Mouse (Mus musculus) layer of hippocampus, adult 8-10 months (tissue): ENCODE measurements around the gene Dchs1. TPM values are rescaled to one million over a fixed set of nuclear protein-coding genes. Genes with fewer than 3 reads are reported as not detected.

Experiments used
- DNase-seq, 2 experiments: peaks; one replicate each; pipeline ENCODE4 v3.0.0; 2022; ENCODE audit warnings: low spot score in 2 of 2
- total RNA-seq, 4 experiments: library from RNA; stranded (reverse); gene quantifications; 2 replicates each; pipeline ENCODE4 v1.2.4; 2022

The Dchs1 gene
- total RNA-seq, 4 experiments from 2014 or later = 11.6 to 13.1 (median 12.1) TPM

- DNase-seq = no peak
Observed at GRCm38 (mm10) chr7:105784556-105784955, 2.9 kb downstream of the Dchs1 start.

DNA sequence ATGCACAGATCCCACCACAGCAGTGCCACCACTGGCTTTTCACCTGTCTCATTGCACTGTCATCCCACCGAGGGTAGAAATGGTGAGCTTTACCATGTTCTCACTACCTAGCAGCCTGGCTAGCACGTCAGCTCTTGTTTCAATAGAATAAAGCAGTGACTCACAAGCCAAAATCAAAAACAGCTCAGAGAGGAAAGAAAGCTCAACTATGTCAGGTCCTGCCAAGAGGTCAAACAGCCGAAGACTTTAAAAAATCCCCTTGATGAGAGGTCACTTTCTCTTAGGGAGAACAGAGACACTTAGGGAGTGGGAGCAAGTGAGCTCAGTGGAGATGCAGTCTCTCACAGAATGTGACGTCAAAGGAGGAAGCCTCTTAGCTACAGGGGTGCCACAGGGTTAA is 3.6 kb downstream of the Dchs1 start:
- no peak for DNase-seq

- no peak for DNase-seq
Observed at GRCm38 (mm10) chr7:105778553-105779265, 8.7 kb downstream of the Dchs1 start.

DNA sequence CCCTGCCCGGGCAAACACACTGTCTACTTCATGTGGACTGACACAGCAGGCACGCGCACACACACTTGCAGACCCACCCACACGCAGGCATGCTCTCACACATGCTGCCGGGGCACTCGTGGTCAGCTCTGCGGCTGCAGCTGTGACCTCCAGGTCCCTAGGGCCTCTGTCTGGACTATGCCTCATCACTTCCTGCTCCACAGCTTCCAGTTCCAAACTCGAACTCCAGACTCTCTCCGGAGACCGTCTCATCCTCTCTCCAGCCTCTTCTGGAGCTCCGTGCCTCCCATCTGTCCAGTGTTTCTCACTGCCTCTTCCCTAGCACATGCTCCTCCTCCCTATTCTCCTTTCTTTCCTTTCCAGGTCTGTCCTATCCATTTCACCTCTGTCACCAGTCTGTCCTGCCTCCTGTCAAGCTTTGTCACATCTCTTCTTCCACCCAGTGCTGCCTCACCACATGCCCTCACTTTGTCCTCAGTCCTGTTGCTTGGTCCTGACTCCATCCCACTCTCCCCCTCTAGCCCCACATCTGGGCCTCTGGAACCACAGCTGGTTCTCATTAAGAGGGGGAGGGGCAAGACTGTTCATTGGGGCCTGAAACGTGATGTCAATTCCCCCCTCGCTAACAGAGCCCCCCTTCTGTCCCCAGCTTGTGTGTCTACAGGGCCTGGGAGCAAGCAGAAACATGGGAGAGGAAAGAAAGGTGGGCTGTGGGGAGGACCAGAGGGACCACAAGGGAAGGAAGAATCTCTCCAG is 9.5 kb downstream of the Dchs1 start:
- no peak for DNase-seq

GRCm38 (mm10) chr7:105777316-105777715 is 10.1 kb downstream of the Dchs1 start:
- DNase-seq = no peak

GRCm38 (mm10) chr7:105776026-105776425 is 11.4 kb downstream of the Dchs1 start:
- no peak for DNase-seq

DNA sequence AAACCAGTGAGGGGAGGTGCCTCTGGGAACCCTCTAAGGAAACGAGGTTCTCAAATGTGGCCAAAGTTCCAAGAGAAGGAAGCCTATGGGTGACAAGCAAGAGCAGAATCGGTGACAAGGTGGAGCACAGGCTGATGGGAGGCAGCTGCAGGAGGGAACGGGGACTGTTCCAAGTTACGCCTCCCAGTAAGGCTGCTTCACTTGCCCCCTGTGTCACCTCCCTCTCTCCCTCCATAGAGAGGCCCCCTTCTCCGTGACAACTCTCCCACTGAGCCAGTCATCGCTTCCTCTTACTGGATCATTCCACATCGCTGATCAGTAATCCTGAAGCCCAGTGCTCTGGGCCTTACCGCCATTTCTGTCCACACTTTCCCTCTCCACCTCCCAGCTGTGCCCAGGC is 12.8 kb downstream of the Dchs1 start:
- no peak for DNase-seq

GRCm38 (mm10) chr7:105773041-105773440 is 14.4 kb downstream of the Dchs1 start:
- no peak for DNase-seq

DNA sequence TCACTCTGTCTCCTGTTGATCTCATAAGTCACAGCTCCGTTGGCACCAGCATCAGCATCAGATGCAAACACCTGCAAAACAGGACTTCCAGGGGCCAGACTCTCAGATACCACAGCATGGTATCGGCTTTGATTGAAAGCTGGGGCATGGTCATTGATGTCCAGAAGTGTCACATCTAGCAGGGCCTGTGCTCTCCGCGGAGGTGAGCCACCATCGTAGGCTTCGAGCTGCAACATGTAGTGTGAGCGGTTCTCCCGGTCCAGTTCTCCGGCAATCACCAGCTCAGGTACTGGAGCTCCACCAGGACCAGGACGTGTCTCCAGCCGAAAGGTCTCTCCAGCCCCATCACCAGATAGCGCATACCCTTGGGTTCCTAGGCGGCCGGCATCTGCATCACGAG is 15.1 kb downstream of the Dchs1 start:
- no peak for DNase-seq

DNA sequence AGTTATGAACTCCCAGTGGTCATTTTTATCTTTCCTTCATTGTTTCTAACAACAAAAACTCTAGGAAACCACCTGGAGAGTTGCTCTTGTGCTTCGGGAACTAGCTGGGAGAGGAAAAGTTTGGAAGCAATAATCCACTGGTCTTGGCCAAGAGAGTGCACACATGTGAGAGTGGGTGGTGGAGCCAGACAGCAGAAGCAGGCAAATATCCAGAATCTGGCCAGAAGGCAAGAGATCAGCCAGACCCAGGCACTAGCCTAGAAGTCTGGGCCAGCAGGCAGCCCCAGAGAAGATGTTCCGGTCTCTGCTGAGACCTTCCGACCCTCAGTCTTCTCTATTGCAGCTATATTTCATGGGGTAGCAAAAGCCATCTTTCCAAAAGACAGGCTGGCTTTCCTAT is 17.5 kb downstream of the Dchs1 start:
- no peak for DNase-seq

DNA sequence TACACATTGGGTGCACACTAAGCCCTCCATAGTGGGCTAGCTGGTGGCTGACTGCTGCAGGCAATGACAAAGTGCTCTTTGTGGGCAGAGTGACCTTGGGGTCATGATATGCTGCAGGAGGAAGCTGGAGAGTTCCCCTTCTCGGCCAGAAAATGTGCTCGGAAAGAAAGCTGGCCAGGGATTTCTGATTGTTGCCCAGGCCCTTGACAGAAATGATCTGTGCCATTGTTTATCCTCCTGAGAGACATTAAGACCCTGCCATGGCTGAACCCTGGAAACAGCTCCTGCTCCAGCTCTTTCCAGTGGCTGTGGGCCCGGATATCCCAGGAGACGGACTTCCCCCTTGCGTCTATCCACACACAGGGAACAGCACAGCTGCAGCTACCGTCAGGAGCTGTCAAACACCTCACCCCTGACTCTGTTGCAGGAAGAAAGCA is 19.7 kb downstream of the Dchs1 start:
- no peak for DNase-seq

DNA sequence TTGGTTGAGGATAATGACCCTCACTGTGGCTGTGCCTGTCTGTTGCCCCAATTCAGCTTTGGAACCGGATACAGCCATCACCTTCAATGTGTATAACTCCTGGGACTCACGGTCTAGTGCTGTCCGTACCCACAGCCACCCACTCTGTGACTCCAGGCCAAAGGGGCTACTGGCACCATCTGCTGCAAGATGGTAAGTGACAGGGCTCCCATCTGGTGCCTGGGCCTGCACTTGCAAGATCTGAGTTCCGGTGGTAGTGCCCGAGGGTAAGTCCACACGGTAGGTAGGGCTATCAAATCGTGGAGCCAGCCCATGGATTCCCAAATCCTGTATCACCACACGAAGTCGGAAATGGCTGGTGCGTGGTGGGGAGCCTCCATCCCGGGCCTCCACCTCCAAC is 23.1 kb downstream of the Dchs1 start:
- DNase-seq = no peak

DNA sequence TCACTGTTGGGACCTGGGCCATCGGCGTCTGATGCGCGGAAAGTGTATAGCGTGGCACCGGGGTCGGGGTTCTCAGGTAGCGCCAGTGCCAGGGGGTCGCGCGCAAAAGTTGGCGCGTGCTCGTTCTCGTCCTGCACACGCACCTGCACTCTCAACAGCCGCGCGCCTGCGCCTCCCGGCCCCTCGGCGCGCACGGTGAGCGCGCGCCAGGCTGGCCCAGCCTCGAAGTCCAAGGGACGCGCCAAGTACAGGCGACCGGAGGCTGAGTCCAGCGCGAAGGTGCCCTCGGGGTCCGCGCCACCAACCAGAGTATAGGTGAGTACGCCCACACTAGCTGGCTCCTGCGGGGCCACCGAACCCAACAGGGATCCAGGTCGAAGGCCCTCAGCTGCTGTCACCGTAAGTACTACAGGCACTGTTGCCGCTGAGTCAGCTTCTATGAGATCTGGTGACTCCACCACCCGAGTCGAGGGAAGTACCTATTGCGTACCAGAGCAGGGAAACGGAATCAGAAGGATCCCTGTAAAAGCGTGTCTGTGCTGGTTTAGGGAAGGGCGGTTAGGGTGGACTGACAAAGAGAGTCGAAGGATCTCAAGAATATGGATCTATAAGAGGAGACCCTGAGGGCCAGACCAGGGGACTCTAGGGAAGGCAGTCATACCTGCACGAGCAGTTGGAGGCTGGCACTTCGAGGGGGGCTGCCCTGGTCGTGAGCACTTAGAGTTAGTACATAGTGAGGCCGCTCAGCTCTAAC is 24.8 kb downstream of the Dchs1 start:
- no peak for DNase-seq

DNA sequence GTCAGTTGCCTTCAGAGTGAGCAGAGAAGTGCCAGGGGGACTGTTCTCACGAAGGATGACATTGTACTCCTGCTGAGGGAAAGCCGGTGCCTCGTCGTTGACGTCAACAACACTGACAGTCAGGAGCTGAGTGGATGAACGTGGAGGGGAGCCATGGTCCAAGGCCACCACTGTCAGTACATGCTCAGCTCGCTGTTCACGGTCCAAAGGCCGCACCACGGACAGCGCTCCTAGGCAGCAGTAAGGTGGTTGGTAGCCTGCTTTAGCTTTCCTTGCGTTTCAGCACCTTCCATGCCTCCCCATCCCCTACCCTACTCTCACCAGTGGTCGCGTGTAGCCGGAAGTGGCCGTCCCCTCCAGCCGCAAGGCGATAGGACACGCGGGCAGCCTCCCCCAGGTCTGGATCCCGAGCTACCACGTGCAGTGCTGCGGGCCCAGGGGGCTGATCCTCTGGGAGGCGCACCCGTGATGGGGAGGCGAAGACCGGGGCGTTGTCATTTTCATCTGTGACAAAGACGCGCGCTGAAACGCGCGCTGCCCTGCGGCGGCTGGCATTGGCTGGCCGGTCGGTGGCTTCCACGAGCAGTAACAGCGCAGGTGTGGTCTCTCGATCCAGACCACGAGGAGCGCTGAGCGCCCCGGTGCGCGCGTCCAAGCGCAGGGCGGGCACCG is 25.5 kb downstream of the Dchs1 start:
- DNase-seq = no peak

DNA sequence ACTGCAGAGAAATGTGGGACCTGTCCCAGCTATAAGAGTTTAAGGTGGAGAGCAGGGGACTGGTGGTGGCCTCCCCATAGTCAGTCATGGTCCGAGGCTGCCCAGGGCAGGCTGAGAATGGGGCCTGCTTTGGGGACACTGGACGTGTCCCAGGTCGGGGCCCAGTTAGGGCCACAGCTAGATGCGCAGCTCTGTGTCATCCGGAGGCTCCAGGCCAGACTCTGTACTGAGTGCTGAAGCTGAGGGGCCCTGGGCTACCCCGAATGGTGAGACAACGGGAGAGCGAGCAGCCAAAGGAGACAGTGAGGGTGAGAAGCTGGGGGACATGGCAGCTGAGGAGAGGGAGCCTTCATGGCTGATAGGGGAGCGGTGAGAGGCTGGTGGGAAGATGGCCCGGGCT is 34.2 kb downstream of the Dchs1 start:
- no peak for DNase-seq

DNA sequence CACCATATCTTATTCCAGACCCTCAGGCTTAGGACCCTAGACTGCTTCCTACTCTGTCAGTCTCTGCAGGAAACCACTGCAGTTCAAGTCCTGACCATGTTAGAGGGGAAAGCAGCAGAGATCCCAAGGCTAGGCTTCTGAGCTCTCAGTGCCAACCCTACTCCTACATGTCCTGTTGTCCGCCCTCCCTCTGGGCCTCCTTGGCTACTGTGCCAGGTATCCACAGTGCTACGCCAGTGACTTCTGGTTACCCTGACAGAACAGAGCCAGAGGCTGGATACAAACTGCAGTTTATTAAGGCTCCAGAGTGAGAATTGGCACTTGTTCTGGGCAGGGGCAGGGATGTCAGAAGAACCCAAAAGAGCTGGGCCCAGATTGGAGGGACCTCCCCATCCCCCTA is 34.7 kb downstream of the Dchs1 start:
- no peak for DNase-seq

DNA sequence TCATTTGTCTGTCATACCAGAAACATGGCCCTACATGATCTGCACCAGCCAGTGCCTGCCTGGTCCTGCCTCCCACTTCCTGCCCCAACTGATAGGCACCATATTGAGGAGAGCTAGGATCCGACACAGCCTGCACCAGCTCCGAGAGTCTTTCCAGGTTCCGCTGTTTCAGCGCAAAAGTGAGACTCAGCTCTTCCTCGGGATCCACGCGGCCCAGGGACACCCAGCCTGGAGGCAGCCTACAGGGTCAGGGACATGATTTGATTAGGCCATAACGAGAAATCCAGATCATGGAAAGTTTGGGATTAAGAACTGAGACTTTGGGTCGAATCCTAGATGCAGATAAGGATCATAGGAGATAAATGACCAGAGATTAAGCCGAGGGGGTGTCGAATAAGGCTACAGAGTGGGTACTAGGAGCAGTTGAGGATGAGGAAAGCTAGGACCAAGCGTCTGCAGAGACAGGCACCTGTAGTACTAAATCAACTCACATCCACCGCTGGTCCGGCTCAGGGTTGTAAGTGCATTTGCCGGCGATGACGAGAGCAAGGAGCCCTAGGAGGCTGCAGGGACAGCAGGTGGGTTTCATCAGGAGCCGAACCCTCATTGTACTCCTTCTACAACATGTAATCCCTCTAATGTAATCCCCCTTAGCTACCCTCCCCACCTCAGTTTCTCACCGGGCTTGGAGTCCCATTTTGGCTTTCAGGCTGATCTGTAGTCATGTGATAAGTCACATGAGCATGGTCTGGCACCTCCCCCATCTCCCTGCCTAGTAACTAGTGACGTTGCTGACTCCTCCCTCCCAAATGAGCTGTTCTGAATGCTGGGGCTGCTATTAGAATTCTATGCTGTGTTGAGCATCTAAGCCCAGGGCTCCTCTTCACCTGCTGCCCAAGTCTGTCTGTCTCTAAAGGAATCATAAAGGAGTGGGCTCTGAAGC is 35.7 kb downstream of the Dchs1 start, which contains the start of gene Tpp1:
Tpp1 (minus strand) TSS at position 745 of the 943 bp plus-strand sequence.
- DNase-seq = peak; percentile 95 to 96

DNA sequence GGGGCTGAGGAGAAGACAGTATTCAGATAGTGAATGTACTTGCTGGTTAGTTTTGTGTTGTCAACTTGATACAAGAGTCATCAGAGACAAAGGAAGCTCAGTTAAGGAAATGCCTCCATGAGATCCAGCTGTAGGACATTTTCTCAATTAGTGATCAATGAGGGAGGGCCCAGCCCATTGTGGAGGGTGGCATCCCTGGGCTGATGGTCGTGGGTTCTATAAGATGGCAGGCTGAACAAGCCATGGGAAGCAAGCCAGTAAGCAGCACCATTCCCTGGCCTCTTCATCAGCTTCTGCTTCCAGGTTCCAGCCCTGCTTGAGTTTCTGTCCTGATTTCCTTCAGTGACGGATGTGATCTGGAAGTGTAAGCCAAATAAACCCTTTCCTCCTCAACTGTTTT is 39.7 kb downstream of the Dchs1 start:
- no peak for DNase-seq

DNA sequence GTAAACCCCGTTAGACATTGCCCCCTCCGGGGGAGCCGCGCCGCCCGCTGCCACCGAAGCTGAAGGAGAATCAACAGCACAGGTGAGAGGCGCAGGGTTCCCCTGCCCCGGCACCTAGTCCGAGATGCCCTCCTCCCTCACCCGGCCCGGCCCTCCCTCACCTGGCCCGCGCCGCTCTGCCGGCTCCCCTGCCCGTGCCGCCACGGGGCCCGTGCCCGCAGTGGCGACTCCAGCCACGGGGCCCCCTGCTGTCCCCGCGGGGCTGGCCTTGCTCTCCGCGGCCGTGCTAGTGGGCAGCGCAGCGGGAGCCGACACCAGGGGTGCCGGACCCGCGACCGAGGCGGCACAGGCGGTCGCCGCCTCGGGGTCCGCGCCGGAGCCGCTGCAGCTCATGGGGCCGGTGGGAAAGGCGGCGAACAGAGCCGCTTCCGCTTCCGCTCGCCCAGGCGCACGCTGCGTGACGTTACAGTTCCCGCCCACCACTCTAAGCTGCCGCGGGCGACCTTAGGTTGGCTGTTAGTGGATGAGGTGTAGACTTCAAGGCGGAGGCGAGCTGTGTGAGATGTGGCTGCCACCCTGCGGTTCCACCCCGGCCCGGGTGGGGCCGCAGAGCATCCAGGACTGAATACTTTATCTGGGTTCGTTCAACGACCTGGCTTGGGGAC is 43.4 kb downstream of the Dchs1 start, which contains the start of gene Taf10:
Taf10 (minus strand) TSS at position 436 of the 665 bp plus-strand sequence.
- peak; percentile 78 to 79 for DNase-seq
